Mouse (Mus musculus) embryonic facial prominence, embryonic 15.5 days (tissue): Measurements from ENCODE around the gene Slc25a25. TPM values are rescaled to one million over a fixed set of nuclear protein-coding genes. Genes with fewer than 3 reads are reported as not detected.
A peak's percentile ranks its signal among the peaks of the same experiment; 100 is the strongest.

Experiments
- ATAC-seq: fragments of 200-750 bp; cut with Nextera tagmentation; 2 replicates; pipeline ENCODE4 v1.8.0; 2017; ENCODE audit warnings: low read depth, moderate TSS enrichment; ENCODE audit not compliant: insufficient number of reproducible peaks, low FRiP score, low TSS enrichment
- H3K27ac ChIP-seq: fragments of 300-500 bp; sonication (generic); replicated peaks from 2 replicates; pipeline ENCODE4 v1.5.1; 2015; ENCODE audit warnings: mild to moderate bottlenecking, inconsistent platforms
- H3K27me3 ChIP-seq: fragments of 300-500 bp; sonication (generic); 2 replicates; pipeline ENCODE4 v1.6.1; 2015; ENCODE audit warnings: inconsistent platforms
- H3K36me3 ChIP-seq: fragments of 300-500 bp; sonication (generic); 2 replicates; pipeline ENCODE4 v1.6.1; 2015; ENCODE audit warnings: mild to moderate bottlenecking, inconsistent platforms
- H3K4me1 ChIP-seq: fragments of 300-500 bp; sonication (generic); 2 replicates; pipeline ENCODE4 v1.6.1; 2015; ENCODE audit warnings: inconsistent platforms
- H3K4me2 ChIP-seq: fragments of 300-500 bp; sonication (generic); replicated peaks from 2 replicates; pipeline ENCODE4 v1.6.1; 2015; ENCODE audit warnings: mild to moderate bottlenecking, inconsistent platforms
- H3K4me3 ChIP-seq: fragments of 300-500 bp; sonication (generic); replicated peaks from 2 replicates; pipeline ENCODE4 v1.5.1; 2015; ENCODE audit warnings: mild to moderate bottlenecking, inconsistent platforms
- H3K9ac ChIP-seq: fragments of 300-500 bp; sonication (generic); 2 replicates; pipeline ENCODE4 v1.6.1; 2015; ENCODE audit warnings: inconsistent platforms
- H3K9me3 ChIP-seq: fragments of 300-500 bp; sonication (generic); replicated peaks from 2 replicates; pipeline ENCODE4 v1.6.1; 2016; ENCODE audit warnings: inconsistent platforms
- WGBS: fragments of 180-500 bp; shearing (Covaris S2); methylation state at CpG from one replicate; pipeline ENCODE4 v1.1.7; 2015; 5-methylcytosine and 5-hydroxymethylcytosine counted together
- polyA plus RNA-seq: library from polyadenylated mRNA; unstranded; fragments of >200 nt; fragmentation: Nextera tagmentation; extraction: Ambion mirVana; gene quantifications from 2 replicates; pipeline ENCODE4 v1.2.1, GENCODE M21; 2015

The Slc25a25 gene
- polyA plus RNA-seq, 1 experiment from 2014 or later: 22.1 TPM

- Histone ChIP-seq H3K27ac (no peak overlapping the region), H3K36me3 (peaks cover 70% of the 10 kb centered on the region), H3K4me3 (no peak overlapping the region), H3K4me1 (no peaks in the 10 kb centered on the region), H3K27me3 (no peaks in the 10 kb centered on the region), H3K9ac (no peak overlapping the region), H3K9me3 (no peaks in the 10 kb centered on the region), H3K4me2 (no peak overlapping the region)
- no peak for ATAC-seq
- WGBS: 94% methylated on average over 12 of the region's 12 CpGs
Measured at GRCm38 (mm10) chr2:32415801-32416200, 35.4 kb downstream of the Slc25a25 start.

- H3K36me3 ChIP-seq: peaks cover 52% of the 10 kb centered on the region
- 37% methylated on average over 5 of the region's 5 CpGs for WGBS
- H3K4me3 ChIP-seq: no peak overlapping the region
- H3K27ac ChIP-seq: no peak overlapping the region
- no peaks in the 10 kb centered on the region for H3K9me3 ChIP-seq
- no peak for ATAC-seq
- no peaks in the 10 kb centered on the region for H3K27me3 ChIP-seq
- no peak overlapping the region for H3K9ac ChIP-seq
- H3K4me2 ChIP-seq: no peak overlapping the region
- peaks cover 4% of the 10 kb centered on the region for H3K4me1 ChIP-seq
Measured at GRCm38 (mm10) chr2:32413936-32414335, 37.3 kb downstream of the Slc25a25 start.

GRCm38 (mm10) chr2:32412742-32413531, 38.3 kb downstream of the Slc25a25 start:
- Histone ChIP-seq H3K4me1 (peaks cover 11% of the 10 kb centered on the region), H3K27me3 (no peaks in the 10 kb centered on the region), H3K36me3 (peaks cover 42% of the 10 kb centered on the region), H3K4me3 (no peak overlapping the region), H3K9ac (no peak overlapping the region), H3K4me2 (no peak overlapping the region), H3K9me3 (no peaks in the 10 kb centered on the region), H3K27ac (no peak overlapping the region)
- ATAC-seq: no peak
- 88% methylated on average over 6 of the region's 6 CpGs for WGBS

- Histone ChIP-seq H3K9me3 (no peaks in the 10 kb centered on the region), H3K4me3 (no peak overlapping the region), H3K27me3 (no peaks in the 10 kb centered on the region), H3K27ac (no peak overlapping the region), H3K36me3 (peaks cover 27% of the 10 kb centered on the region), H3K4me1 (peaks cover 11% of the 10 kb centered on the region), H3K4me2 (no peak overlapping the region), H3K9ac (no peak overlapping the region)
- ATAC-seq: no peak
- 87% methylated on average over 7 of the region's 7 CpGs for WGBS
Measured at GRCm38 (mm10) chr2:32411407-32411806, 39.8 kb downstream of the Slc25a25 start.

GRCm38 (mm10) chr2:32408429-32409424, 42.5 kb downstream of the Slc25a25 start:
- peaks cover 11% of the 10 kb centered on the region for H3K4me1 ChIP-seq
- H3K27me3 ChIP-seq: no peaks in the 10 kb centered on the region
- no peak overlapping the region for H3K4me2 ChIP-seq
- H3K4me3 ChIP-seq: no peak overlapping the region
- H3K27ac ChIP-seq: no peak overlapping the region; the same call in 1 of the 2 replicates
- no peaks in the 10 kb centered on the region for H3K9me3 ChIP-seq
- WGBS: 30% methylated on average over 25 of the region's 25 CpGs
- H3K9ac ChIP-seq: no peak overlapping the region
- ATAC-seq: no peak
- 0 out of 2 replicates have a peak, but pooled peaks cover under 1% of the 10 kb centered on the region for H3K36me3 ChIP-seq

- no peak overlapping the region for H3K27ac ChIP-seq
- no peak overlapping the region for H3K4me2 ChIP-seq
- H3K36me3 ChIP-seq: peaks cover 9% of the 10 kb centered on the region
- no peaks in the 10 kb centered on the region for H3K9me3 ChIP-seq
- H3K4me1 ChIP-seq: peaks cover 11% of the 10 kb centered on the region
- no peak overlapping the region for H3K4me3 ChIP-seq
- WGBS: 78% methylated on average over 7 of the region's 7 CpGs
- ATAC-seq: no peak
- H3K27me3 ChIP-seq: no peaks in the 10 kb centered on the region
- H3K9ac ChIP-seq: no peak overlapping the region
Measured at GRCm38 (mm10) chr2:32407144-32407824, 44.0 kb downstream of the Slc25a25 start.

GRCm38 (mm10) chr2:32404663-32405062, 46.6 kb downstream of the Slc25a25 start:
- no peak overlapping the region for H3K4me2 ChIP-seq
- H3K9ac ChIP-seq: no peak overlapping the region
- no peak overlapping the region for H3K4me3 ChIP-seq
- ATAC-seq: 0 out of 2 replicates have a peak, but pooled peaks have one; percentile 9
- WGBS: 20% methylated on average over 2 of the region's 2 CpGs
- peaks cover 35% of the 10 kb centered on the region for H3K36me3 ChIP-seq
- no peaks in the 10 kb centered on the region for H3K9me3 ChIP-seq
- H3K4me1 ChIP-seq: peaks cover 11% of the 10 kb centered on the region
- no peak overlapping the region for H3K27ac ChIP-seq
- no peaks in the 10 kb centered on the region for H3K27me3 ChIP-seq

GRCm38 (mm10) chr2:32396695-32397094, 54.5 kb downstream of the Slc25a25 start:
- peaks cover 17% of the 10 kb centered on the region for H3K4me1 ChIP-seq
- H3K27me3 ChIP-seq: no peaks in the 10 kb centered on the region
- peak overlapping the region; percentile 65 for H3K9ac ChIP-seq
- WGBS: under 1% methylated on average over 15 of the region's 15 CpGs
- peaks cover 21% of the 10 kb centered on the region for H3K36me3 ChIP-seq
- H3K4me3 ChIP-seq: peak overlapping the region; percentile 90
- H3K9me3 ChIP-seq: no peaks in the 10 kb centered on the region
- H3K4me2 ChIP-seq: peak overlapping the region; percentile 94
- ATAC-seq: no peak
- peak overlapping the region; percentile 94; the same call in 1 of the 2 replicates for H3K27ac ChIP-seq

- under 1% methylated on average over 59 of the region's 59 CpGs for WGBS
- peak; percentile 94 for ATAC-seq
- H3K27ac ChIP-seq: peak overlapping the region; percentile 94
- H3K4me3 ChIP-seq: peak overlapping the region; percentile 90
- H3K27me3 ChIP-seq: no peaks in the 10 kb centered on the region
- peak overlapping the region; percentile 65 for H3K9ac ChIP-seq
- H3K9me3 ChIP-seq: no peaks in the 10 kb centered on the region
- peaks cover 17% of the 10 kb centered on the region for H3K4me1 ChIP-seq
- H3K4me2 ChIP-seq: peak overlapping the region; percentile 94
- H3K36me3 ChIP-seq: peaks cover 15% of the 10 kb centered on the region
Measured at GRCm38 (mm10) chr2:32395946-32396621, 55.2 kb downstream of the Slc25a25 start.

- H3K4me2 ChIP-seq: peak within 1 kb of the TSS; percentile 94
- peaks cover 17% of the 10 kb centered on the region for H3K4me1 ChIP-seq
- H3K36me3 ChIP-seq: peaks cover 9% of the 10 kb centered on the region
- ATAC-seq: peak; percentile 92
- under 1% methylated on average over 31 of the region's 31 CpGs for WGBS
- H3K27me3 ChIP-seq: no peaks in the 10 kb centered on the region
- H3K9ac ChIP-seq: peak within 1 kb of the TSS; percentile 65
- peak within 1 kb of the TSS; percentile 94 for H3K27ac ChIP-seq
- H3K9me3 ChIP-seq: no peaks in the 10 kb centered on the region
- peak within 1 kb of the TSS; percentile 90 for H3K4me3 ChIP-seq
Measured at GRCm38 (mm10) chr2:32395484-32395945, 55.7 kb downstream of the Slc25a25 start, which contains the start of gene Ptges2. TSS of gene Ptges2 (plus strand) at chr2:32395896.
